Mouse (Mus musculus) stomach, postnatal 0 days (tissue): ENCODE data around the gene Rad51b.

ENCODE experiments used
- CTCF ChIP-seq: IDR thresholded peaks from 2 replicates; pipeline ENCODE4 v1.5.1; 2016; ENCODE audit warnings: antibody characterized with exemption, low read depth, mild to moderate bottlenecking, moderate library complexity
- EP300 ChIP-seq: optimal IDR thresholded peaks from 2 replicates; pipeline ENCODE3; 2016; ENCODE audit warnings: antibody characterized with exemption

DNA sequence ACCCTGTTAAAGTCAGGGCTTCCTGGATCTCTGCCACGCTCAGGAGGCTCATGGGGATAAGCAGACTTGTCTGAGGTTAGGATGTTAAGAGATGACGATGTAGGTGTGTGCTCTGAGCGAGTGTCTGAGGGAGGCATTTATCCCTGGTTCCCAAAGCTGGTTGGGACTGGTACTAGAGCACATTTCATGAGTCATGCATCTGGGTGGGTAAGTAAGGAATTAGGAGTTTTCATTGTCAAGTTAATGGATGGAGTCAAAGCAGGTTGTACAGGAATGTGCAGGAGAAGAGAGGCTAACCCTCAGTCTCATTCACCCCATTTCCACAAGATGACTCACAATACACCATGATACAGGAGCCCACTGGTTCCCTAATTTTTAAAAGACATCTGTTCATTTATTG is 49.0 kb upstream of the Rad51b start:
- no peak for TF ChIP-seq CTCF
- peak; percentile 88 for TF ChIP-seq EP300
